Mouse (Mus musculus) cerebellum, adult 2 months (tissue): Measurements from ENCODE around the gene Sap18b.

Experiments
- CTCF ChIP-seq: fragments of 200-500 bp; IDR thresholded peaks from 2 replicates; pipeline ENCODE4 v1.5.1; 2011; ENCODE audit warnings: low read depth, mild to moderate bottlenecking, control low read depth, low read length, moderate library complexity, borderline replicate concordance; ENCODE audit not compliant: insufficient read depth
- POLR2A ChIP-seq: fragments of 200-500 bp; IDR thresholded peaks from 2 replicates; pipeline ENCODE4 v1.6.1; 2011; ENCODE audit warnings: low read length, control low read depth, borderline replicate concordance; ENCODE audit not compliant: insufficient read depth

GRCm38 (mm10) chr8:95843968-95844367 is 18.8 kb downstream of the Sap18b start:
- TF ChIP-seq POLR2A: no peak
- no peak for TF ChIP-seq CTCF
